Mouse (Mus musculus): ENCODE data around the gene Tradd.

Gene Tradd

DNA sequence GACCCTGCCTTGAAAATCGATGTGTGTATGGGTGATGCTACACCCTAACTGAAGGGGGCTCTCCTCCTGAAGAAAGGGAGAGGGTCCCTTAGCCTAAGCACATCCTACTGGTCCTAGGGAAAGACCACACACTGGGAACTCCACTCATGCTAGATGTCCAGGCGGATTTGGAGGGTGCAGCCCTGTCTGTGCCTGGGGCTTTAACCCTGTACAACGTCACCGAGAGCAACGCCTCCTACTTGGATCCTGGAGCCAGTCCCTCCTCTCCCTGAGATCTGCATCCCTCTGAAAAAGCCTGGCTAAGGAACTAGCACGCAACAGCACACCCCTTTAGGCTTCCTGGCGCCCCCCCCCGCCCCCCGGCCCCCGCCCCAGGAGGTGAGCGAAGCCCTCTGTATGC, 11.0 kb upstream of the Tradd start:
- CTCF ChIA-PET: no interaction called here

DNA sequence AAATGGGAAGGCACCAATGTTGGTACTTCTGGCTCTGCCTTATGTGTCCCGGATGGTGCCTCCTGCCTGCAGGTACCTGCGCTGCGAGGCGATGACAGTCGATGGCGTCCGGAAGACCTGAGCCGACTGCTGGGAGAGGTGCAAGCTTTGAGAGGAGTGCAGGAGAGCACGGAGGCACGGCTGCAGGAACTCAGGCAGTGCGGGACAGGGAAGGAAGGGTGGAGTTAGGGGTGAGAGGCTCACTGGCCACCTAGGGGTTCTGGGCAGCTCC, 6.4 kb upstream of the Tradd start:
- CTCF ChIA-PET: no interaction called here

DNA sequence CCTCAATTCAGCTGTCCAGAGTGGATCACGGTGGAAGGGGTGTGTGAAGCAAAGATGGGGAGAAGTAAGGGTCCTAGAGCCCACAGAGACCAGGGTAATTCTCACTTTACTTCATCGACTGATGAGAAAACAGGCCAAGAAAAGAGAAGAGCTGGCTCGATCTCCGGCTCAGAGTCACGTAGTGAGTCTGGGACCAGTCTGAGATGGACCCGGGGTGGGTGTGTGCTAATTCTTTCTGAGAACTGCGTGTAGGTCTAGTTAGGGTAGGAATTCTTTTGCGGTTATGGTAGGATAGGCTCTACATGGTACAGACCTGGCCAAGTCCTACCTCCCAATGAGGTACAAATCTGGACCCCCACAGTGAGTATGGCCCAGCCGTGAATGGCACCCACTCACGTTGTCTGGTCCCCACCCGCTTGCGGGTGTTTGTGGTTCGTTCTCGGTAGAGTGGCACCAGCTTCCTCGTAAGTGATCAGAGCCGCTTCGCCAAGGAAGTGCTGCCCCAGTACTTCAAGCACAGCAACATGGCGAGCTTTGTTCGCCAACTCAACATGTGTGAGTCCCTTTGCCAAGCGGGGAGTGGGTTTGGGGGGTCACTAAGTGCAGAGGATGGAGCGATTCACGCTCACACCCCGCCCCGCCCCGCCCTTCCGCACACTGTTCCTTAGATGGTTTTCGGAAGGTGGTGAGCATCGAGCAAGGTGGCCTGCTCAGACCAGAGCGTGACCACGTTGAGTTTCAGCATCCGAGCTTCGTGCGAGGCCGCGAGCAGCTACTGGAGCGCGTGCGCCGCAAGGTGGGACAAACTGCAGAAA, 5.9 kb upstream of the Tradd start:
- CTCF ChIA-PET: no interaction called here

DNA sequence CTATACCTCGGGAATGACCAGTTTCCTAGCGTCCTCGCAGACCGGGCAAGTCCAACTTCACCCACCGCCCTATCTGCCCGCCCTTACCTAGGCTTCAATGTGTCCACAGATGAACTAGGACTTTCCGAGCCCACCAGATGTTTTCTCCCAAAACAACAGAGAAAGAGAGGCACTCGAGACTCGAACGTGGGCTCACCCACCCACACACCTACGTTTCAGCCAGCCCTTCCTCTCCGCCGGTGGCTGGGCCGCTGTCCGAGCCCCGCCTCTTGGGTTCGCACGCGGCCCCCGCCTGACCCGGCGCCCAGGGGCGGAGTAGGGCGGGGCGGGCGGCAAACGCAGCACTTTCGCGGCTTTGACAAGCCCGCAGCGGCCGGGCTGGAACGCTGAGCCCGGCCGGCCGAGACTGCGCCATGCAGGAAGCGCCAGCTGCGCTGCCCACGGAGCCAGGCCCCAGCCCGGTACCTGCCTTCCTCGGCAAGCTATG, 5.1 kb upstream of the Tradd start, which contains the start of gene Hsf4:
Hsf4 (plus strand) TSS at position 341 of the 487 bp plus-strand sequence.
- CTCF ChIA-PET: no interaction called here

DNA sequence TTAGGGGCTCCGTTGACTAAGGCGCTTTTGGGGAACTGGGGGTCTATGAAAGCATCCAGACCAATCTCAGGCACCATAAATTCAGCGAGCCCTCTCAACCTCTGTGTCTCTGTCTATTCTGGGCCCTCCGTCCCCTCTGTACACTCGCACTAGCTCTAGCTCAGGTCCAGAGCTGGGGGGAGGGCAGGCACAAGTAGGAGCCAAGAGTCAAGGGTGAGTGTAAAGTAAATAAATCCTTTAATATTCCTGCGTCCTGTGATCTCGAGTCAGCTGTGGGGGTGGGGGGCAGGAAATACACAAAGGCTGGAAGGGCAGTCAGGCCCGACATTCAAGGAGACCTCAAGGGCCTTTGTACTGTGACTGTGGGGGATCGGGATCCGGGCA, 4.7 kb upstream of the Tradd start:
- CTCF ChIA-PET: no interaction called here

DNA sequence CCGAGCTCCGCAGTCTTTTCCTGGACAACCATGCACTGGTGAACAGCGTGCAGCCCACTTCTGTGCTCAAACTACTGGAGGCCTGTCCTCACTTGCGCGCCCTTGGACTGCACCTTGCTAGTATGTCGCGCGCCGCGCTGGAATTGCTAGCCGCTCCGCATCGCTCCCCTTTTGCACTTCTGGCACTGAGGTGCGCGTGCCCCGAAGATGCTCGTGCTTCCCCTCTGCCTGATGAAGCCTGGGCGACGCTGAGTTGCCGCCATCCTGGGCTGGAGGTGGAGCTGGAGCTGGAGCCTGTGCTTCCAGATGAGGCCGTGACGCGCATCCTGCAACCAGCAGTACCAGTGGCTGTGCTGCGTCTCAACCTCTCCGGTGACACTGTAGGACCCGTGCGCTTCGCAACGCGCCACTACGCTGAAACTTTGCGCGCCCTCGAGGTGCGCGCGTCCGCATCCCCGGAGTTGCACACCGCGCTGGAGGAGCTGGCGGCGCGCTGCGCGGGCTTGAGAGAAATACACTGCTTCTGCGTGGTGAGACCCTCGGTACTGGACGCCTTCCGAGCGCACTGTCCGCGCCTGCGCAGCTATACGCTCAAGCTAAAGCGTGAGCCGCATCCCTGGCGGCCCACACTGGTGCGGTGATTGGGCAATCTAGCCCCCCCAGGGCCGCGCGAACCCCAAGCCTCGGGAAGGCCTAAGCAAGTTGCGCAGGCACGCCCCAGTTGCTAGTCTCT, 4.1 kb upstream of the Tradd start:
- CTCF ChIA-PET: interaction anchor here (0.7 to 0.9 kb wide), 2 partner anchors 8 to 14 kb away, joined by 3 read pairs; partner anchors contain the start of gene B3gnt9

DNA sequence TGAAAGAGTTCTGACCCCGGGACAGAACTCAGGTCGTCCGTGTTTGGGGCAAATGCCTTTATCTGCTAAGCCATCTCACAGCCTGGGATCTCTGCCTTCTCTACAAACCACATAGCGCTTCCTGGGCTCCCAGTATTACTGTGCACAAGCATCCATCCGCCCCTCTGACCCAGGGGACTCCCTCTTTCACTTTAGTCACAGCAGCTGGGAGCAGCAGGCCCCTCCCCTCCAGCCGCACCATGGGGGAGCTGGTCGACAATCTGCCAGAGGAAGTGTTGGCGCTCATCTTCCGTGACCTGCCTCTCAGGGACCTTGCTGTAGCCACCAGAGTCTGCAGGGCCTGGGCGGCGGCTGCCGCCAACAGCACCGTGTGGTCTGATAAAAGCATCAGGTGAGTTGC, 2.4 kb upstream of the Tradd start:
- CTCF ChIA-PET: interaction anchor here (0.6 kb wide), 1 partner anchor 29 kb away, joined by 4 read pairs; no protein-coding TSS in a partner anchor

DNA sequence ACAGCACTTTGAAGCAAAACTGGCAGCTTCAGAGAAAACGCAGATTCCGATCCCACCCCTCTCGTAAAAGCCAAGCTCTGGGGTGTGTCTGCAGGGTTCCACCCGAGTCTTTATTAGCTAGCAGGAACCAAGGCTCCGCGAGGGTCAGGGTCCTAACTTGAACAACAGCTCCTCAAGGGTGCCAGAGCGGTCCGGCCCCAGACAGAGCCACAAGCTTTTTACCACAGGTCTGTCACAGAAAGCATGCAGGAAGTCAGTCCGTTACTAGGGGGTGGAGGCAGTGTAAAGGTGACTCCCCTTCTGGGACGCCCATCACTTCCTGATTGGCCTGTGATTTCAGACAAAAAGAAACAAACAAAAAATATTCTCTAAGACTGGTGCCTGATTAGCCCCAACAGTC, 719 bp upstream of the Tradd start:
- CTCF ChIA-PET: no interaction called here

DNA sequence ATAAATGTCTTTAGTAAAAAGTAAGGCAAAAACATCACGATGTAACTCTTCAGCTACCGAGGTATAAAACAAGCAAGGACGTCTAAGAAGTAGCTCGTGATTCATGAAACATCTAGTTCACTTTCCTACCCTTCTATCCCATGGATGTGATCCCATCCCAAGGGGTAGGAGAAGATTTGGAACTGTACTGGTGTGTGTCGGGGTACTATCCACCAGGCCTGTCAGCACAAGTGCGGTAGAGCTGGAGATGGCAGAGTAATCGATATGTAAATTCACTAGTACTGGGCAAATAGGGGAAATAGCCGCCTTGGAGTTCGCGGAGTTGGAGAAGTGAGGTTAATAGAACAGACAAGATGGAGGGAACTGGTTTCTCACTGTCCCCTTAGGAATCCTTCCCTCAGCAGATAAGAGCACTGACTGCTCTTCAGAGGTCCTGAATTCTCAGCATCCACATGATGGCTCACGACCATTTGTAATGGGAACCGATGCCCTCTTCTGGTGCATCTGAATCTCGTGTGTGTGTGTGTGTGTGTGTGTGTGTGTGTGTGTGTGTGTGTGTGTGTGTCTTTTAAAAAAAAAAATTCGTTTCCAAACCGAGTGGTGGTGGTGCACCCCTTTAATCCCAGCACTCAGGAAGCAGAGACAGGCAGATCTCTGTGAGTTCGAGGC, 1.0 kb downstream of the Tradd start:
- CTCF ChIA-PET: interaction anchor here (0.7 kb wide), 1 partner anchor 9 kb away, joined by 3 read pairs; no protein-coding TSS in a partner anchor

DNA sequence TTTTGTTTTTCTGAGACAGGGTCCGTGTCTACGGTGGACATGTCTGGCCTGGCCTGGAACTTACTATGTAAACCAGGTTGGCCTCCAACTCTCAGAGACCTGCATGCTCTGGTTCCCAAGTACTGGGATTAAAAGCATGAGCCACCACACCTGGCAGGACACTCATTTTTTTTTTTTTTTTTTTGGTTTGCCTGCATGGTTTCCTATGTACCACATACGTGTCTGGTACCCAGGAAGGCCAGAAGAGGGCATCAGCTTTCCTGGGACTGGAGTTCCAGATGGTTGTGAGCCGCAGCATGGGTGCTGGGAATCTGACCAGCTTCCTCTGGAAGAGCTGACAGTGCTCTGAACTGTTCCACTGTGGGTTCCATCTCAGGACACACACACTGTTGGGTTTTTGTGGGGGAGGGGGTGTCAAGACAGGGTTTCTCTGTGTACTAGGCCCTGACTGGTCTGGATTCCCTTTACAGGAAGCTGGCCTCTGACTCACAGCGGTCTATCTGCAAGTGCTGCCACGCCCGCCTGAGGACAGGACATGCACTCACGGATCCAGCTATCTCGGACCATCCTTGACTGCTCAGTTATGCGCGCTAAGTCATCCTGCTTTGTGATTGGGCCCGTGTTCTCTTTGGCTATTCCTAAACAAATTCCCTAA, 3.0 kb downstream of the Tradd start:
- CTCF ChIA-PET: interaction anchor here (0.6 kb wide), 3 partner anchors 28 to 1131 kb away, joined by 3 read pairs; no protein-coding TSS in a partner anchor

DNA sequence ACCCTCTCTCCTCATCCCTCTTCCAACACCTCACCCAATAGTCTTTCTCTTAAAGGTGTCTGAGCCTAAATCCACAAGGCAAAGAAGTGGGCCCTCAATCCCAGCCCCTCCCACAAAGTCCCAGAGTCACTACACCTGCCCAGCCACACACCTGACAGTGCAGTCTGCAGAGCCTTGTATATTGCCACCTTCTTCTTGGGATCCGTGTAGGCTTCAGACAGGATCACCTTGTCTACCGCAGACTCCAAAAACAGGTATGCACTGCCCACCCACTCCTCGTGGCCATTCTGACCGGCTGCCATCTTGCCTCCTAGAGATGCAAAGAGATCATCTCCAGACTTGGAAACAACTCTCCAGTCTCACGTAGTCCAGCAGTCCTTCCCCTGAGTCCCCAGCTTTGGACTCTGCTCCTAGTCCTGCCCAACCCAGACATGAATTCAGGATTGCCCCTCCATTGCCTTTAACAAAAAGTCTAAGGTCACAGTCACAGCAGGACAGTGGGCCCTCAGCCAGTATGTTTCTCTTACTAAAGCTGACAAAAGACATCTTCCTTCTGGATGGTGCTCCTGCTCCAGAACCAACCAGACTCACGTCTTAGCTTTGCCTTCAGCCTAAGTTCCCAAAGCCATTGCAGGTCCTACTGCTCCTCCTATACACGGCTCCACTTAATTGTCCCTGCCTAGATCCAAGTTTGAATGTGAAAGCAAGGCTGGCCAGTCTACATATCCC, 3.9 kb downstream of the Tradd start:
- CTCF ChIA-PET: interaction anchor here (0.6 to 1.2 kb wide), 3 partner anchors 19 to 1132 kb away, joined by 3 read pairs; no protein-coding TSS in a partner anchor

DNA sequence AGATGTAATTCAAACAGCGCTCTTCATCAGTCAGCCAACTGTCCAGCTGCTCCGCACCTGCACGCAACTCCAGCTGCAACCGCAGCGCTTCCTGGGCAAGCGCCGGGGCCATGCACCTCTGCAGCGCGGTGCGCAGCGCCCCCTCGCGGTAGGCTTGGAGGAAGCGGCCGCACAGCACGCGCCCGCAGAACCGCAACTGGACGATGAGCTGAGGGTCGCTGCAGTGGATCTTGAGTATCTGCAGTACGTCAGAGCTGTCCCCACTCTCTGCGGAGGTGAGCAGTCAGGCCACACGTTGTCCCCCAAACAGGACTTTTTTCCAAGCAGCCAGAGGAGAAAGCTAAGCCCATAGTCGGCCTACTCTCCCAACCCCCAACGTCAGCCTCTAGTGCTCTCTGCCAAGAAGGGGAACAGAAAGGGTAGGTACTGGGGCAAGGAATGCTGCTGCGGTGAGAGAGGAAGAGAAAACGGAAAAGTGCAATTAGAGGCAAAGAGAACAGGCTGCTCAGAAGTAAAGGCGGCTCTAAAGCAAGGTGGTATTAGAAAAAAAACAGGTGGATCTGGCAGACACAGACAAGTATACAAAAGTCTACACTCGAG, 4.6 kb downstream of the Tradd start:
- CTCF ChIA-PET: interaction anchor here (0.6 to 1.2 kb wide), 4 partner anchors 19 to 117 kb away, joined by 3 to 4 read pairs (median 3); no protein-coding TSS in a partner anchor

DNA sequence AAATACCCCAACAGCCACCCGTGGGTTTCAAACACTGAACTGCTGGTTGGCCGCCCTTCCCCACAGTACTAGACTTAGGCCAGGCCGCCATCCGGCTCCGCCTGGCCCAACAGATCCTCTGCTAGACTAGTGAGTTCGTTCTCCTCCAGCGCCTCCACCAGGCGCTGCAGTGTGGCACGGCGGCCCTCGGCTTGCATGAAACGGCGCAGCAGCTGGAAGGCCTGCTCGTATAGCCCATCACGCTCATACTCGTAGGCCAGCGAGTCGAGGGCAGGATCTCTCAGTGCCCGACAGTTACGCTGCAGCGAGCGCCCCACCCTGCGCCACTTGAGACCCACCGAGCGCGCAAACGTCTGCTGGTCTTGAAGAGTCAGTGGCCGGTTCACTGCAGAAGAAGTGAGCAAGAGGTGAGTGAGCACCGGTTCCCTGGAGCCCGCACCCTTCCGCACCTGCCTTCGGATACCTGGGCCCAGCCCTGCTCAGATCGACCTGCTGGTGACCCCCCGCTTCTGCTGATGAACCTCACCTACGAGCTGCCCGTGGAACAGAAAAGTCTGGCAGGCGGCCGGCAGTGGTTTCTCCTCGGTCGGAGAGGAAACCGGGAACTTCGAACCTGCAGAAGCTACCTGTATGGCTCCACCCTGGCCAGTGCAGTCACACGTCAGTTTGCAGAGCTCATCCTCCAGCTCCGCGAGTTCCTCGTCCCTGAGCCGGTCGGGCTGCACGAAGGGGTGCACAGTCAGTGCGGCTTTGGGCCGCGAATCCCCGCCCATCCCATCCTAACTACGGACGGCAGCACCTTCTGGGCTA, 5.3 kb downstream of the Tradd start:
- CTCF ChIA-PET: interaction anchor here (0.6 to 2.0 kb wide), 4 partner anchors 20 to 116 kb away, joined by 3 to 7 read pairs (median 4); no protein-coding TSS in a partner anchor

DNA sequence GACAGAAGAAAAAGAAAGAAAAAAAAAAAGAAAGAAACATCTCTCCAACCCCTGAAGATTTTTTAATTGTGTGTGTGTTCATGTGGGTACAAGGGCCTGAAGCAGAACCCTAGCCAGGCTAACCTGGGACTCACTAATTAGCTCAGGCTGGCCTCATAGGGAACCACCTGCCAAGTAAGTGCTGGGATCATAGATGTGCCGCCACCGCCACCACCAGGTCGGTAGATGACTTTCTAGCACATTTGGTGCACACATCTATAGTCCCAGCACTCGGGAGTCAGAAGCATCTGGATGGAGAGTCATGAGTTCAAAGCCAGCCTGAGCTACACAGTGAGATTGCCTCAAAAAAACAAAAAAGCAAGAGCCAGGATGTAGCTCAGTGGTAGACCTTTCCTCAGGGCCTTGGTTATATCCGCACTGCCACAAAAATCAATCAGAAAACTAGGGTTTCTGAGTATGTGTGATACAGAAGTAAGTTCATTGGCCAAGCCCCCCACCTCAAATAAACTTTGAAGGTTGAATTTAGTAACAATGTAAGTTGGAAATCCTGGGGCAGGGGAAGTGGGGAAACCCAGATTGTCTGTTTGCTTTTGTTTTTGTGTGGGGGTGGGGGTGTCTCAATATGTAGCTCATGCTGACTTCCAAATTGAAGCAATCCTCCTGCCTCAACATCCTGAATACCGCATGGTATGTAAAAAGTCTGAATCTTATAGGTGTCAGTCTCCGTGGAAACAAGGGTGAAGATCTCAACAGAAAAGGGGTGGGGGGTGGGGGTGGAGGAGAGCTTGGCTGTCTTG, 6.9 kb downstream of the Tradd start:
- CTCF ChIA-PET: interaction anchor here (2.0 kb wide), 1 partner anchor 21 kb away, joined by 7 read pairs; no protein-coding TSS in a partner anchor

DNA sequence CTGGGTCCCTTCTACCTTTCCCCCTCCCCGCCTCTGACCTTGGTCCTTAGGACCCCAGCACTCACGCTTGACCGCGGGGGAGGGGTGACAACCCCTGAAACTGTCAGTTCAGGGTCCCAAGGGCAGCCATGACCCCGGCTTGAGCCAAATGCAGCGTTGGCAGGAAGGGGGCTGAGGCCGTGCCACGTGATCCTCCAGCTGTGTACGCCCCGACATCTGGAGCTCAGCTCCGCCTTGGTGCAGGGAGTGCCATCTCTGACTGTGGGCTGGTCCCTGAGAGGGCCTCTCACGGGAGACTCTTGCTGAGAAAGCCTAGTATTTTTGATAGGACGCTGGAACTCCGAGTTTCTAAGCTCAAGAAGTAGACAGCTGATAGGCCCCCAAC, 9.5 kb downstream of the Tradd start, which contains the start of gene B3gnt9:
B3gnt9 (minus strand) TSS at position 188 of the 385 bp plus-strand sequence.
- CTCF ChIA-PET: interaction anchor here (1.1 to 1.9 kb wide), 2 partner anchors 13 to 28 kb away, joined by 3 to 5 read pairs; no protein-coding TSS in a partner anchor

DNA sequence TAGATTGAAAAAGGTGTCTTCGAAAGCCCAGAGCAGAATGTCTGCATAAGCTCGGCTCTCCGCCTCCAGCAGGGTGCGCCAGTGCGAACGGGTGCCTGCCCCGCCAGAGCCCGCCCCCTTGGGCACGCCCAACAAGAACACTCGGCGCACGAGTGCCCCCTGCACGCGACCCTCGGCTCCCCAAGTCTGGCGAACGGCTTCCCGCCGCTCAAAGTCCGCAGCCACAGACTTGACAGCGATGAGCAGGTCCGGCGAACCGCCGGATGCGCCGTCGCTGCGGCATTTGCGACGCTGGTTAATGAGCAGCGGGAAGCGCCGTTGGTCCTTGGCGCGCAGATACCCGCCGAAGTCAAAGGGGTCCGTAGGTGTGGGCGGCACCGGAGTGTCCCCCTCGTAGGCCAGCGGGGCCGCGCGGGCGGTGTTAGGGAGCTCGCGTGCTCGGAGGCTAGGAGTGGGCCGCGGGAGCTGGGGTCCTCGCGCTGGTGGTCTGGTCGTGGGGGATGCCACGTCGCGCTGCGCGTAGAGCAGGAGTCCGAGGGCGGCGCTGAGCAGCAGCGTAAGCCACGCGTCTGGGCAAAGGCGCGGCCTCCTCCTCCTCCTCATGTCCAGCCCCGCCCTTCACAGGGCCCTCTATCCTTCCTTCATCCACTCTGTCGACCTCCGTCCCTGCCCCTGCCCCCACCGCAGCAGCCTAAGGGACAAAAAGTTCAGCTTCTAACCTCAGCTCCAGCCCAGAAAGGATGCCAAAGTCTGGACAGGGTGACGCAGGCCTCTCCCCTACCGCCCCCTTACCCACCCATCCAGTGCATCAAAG, 10.1 kb downstream of the Tradd start:
- CTCF ChIA-PET: interaction anchor here (0.6 to 1.9 kb wide), 4 partner anchors 9 to 28 kb away, joined by 3 to 5 read pairs (median 4); no protein-coding TSS in a partner anchor

DNA sequence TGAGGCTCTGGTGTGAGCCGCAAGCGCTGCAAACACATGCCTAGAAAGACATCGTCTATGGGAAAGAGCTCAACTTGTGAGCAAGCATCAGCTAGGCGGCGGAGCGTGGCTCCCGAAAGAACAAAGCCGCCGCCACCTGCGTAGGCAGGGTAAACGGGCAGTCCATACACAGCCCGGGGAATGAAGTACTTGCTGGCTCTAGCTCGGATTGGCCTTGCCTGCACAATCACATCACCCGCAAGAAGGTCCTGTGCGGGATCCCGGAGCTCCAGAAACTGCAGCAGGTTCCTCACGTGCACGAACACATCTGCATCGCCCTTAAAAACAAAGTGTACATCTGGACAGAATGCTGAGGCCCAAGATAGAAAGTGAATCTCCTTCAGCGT, 10.7 kb downstream of the Tradd start:
- CTCF ChIA-PET: interaction anchor here (0.6 to 1.1 kb wide), 2 partner anchors 9 to 26 kb away, joined by 3 to 4 read pairs; no protein-coding TSS in a partner anchor

Measured in spleen, embryonic (tissue).